Mouse (Mus musculus) testis, adult 2 months (tissue): Measurements from ENCODE around the gene Abhd6.

ENCODE experiments used
- CTCF ChIP-seq: fragments of 200-500 bp; IDR thresholded peaks from 2 replicates; pipeline ENCODE4 v1.5.1; 2012; ENCODE audit warnings: low read depth, mild to moderate bottlenecking, inconsistent platforms, low read length, moderate library complexity; ENCODE audit not compliant: control insufficient read depth, insufficient read depth, insufficient replicate concordance
- POLR2A ChIP-seq: fragments of 200-500 bp; IDR thresholded peaks from 2 replicates; pipeline ENCODE4 v1.6.1; 2012; ENCODE audit warnings: low read depth, mild to moderate bottlenecking, inconsistent platforms, low read length, moderate library complexity; ENCODE audit not compliant: control insufficient read depth

DNA sequence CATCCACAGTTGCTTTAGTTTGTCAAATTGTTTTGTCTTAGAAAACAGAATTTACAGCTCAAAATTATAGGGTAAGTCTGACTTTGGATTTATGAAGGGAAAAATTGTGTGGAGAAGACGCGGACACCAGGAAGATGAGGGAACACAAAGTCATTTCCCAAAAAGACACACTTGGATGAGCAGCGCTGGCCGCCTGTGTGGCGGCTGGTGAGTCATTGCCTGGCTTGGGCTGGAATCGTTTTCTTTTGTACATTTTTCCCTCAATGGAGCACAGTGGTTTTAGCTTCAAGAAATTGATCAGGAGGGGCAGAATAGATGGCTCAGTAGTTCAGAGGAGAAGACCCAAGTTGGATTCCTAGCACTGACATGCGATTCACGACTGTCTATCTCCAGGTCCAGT is 99.2 kb downstream of the Abhd6 start:
- no peak for TF ChIP-seq POLR2A
- TF ChIP-seq CTCF, result no peak
